Mouse (Mus musculus) 416B (cell line): ENCODE data around the gene Auh.

Experiments used
- DNase-seq: peaks from one replicate; pipeline ENCODE4 v3.0.0; 2011; ENCODE audit warnings: low read depth

Gene Auh

GRCm38 (mm10) chr13:52800091-52800490 lies 129.4 kb downstream of the Auh start:
- DNase-seq = peak; percentile 45

- peak; percentile 56 for DNase-seq
Measured at GRCm38 (mm10) chr13:52794232-52794631, 135.2 kb downstream of the Auh start.

- peak; percentile 93 for DNase-seq
Measured at GRCm38 (mm10) chr13:52793434-52793989, 136.0 kb downstream of the Auh start.

- DNase-seq = no peak
Measured at GRCm38 (mm10) chr13:52792242-52792844, 137.1 kb downstream of the Auh start.

GRCm38 (mm10) chr13:52790894-52791293 lies 138.6 kb downstream of the Auh start:
- peak; percentile 55 for DNase-seq
